Mouse (Mus musculus) megakaryocyte progenitor cell, adult 5-6 weeks (primary cell): Measurements from ENCODE around the gene Crim1. TPM values are rescaled to one million over a fixed set of nuclear protein-coding genes. Genes with fewer than 3 reads are reported as not detected.

Experiments used
- ATAC-seq: replicated peaks from 2 replicates; pipeline ENCODE4 v1.8.0; 2016; ENCODE audit warnings: mild to moderate bottlenecking, moderate TSS enrichment, inconsistent platforms; ENCODE audit not compliant: poor library complexity
- total RNA-seq, 2 experiments: library from RNA; stranded (forward) in 1 of 2; stranded (reverse) in 1 of 2; fragments of 157-497, 149-512 nt in 1 of 2; fragments of 200-1000 nt in 1 of 2; gene quantifications; 2 replicates each; pipeline versions ENCODE4 v1.2.3 to v1.2.4; 2015 to 2017

Crim1 gene
- total RNA-seq, 2 experiments from 2014 or later = 0.79 to 2.1 TPM

DNA sequence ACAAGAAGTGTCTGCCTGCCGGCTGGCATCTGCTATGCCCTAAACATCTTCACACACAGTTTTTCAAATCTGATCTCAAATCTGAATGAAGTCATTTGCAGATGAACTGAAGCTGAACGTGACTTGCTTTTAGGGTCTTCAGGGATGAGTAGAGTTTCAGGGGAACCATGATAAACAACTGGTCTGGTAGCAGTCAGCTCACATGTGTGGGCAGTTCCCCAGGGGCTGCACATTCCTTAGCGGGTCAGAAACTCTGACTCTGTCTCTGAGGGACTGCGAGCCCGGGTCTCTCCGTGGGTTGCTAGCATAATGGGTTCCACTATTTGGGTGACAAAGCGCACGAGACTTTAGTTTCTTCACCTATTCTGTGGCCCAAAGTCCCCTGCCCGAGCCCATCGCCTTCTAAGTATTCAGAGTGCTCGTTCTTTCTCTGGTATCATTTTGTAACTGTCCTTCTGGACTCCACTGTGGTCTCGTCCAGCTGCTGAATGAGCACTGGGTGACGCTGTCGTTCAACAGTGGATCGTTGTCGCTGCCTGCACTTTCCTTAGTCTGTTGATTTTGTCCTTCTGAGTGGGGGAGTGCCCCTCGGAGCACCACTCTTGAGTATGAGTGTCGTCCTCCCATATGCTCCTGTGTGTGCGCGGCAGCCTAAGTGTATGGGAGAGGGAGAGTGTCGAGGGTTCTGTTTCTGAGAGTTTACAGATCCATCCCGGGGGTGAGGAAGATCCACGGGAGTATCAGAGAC lies 164.7 kb downstream of the Crim1 start:
- ATAC-seq = no peak

DNA sequence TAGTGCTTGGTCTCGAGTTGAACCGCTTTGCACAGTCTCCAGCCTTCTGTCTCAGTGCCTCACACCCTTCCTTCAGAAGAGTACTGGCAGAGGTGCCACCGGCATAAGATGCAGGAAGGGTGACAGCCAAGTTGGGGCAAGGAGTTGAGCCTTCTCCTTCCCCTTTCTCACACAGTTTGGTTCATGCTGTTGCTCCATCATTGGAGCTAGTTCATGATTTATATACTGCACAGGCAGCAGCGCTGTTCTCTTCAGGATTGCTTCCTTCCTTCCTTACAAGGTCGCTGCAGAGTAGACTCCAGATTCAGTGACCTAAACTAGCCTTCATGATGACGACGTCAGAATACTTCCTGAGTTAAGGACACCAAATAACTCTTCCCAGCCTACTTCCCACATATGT lies 166.0 kb downstream of the Crim1 start:
- ATAC-seq = peak; percentile 62

DNA sequence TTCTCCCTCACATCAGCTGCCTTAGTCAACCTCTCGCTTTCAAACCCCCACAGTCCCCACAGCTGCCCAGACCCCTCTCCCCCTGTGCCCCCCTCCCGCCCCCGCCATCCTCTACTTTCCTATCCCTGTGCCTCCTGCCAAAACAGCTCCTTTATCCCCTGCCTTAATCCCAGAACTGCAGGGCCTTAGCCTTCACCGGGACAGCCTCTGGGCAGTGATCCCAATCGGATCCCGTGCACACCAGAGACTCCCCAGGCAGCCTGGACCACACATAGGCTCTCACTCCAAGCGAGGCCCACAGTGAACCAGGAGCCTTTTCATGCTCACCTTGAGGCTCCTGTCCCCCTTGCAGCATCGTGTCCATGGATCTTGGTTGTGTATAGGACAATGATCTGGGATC lies 168.4 kb downstream of the Crim1 start:
- no peak for ATAC-seq

DNA sequence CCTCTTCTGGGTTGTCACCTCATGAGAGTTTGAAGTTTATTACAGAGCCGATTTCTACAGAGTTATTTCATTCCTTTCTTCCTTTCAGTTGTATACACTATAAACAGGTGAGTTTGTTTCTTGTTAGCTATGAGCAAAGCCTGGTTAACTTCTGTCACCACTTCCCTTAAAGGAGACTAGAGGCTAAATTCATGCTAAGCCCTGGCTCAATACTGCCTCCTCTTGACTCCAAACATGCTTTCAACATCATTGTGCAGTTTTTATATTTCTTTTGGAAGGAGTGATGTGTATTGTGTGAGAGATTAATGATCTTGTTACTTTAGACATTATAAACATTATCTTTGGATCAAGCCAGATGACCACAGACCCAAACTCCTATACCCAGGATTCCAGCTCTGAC lies 170.4 kb downstream of the Crim1 start:
- ATAC-seq = no peak; the same call in 1 of the 2 replicates

DNA sequence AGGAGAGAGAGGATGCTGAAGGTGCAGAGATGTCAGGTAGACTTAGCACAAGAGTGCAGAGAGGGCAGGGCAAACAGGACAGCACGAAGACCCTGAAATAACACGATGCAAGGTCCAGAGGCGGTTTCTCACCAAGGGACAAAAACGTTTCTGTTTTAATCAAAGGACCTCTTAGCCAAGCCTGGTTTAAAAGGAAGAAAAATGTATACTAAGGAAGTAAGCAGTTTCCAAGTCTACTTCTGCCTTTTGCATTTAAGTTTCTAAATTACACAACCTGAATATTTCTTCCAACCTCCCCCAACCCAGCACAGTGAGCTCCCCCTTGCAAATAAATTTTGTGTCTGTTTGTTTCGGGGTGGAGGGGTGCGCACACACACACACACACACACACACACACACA lies 173.1 kb downstream of the Crim1 start:
- peak; percentile 56 for ATAC-seq

DNA sequence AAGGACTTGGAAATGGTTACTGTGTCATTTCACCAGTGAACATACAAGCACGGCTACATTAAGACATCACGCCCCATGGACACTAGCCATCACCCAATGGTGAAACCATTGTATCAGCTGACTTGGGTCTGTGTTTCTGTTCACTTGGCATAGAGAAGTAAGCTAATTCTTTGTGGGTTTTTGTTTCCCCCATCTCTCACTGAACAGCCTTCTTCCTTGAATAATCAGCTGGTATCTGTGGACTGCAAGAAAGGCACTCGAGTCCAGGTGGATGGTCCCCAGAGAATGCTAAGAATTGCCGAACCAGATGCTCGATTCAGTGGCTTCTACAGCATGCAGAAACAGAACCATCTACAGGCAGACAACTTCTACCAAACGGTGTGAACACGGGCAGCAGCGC lies 173.8 kb downstream of the Crim1 start:
- ATAC-seq = peak; percentile 46

DNA sequence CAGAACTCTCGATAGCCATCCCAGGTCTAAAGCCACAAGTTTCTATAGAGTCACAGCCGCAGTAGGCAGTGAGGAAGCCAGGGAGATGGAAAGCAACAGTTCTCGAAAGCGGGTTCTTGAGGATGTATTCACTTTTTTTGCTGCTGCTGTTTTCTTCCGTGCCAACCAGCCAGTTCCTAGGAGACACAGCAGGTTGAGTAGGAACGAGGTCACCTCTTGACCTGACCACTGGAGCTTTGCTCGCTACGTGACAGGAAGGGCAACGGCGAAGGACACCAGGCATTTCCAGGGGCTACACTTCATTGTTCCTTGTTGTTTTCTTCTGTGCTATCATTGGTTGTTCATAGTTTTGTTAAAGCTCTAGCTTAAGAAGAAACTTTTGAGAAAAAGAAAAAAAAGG lies 174.7 kb downstream of the Crim1 start:
- ATAC-seq = no peak

DNA sequence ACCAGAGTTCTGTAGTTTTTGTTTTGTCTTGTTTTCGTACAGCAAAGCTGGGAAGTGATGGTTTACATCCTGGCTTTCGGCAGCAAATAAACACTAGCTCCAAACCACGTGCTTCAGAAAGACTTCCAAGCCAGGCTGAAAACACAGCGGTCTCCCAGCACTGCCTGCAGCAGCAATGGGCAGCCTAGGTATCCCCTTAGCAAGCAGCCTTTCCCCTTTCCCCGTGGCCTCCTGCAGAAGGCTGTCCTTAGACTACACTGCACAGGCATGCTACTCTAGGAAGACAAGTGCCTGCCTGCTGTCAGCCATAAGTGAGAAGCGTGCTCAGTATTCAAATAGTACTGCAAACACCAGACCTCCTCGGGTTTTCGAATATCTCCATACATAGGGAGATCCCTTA lies 176.5 kb downstream of the Crim1 start:
- ATAC-seq = no peak

DNA sequence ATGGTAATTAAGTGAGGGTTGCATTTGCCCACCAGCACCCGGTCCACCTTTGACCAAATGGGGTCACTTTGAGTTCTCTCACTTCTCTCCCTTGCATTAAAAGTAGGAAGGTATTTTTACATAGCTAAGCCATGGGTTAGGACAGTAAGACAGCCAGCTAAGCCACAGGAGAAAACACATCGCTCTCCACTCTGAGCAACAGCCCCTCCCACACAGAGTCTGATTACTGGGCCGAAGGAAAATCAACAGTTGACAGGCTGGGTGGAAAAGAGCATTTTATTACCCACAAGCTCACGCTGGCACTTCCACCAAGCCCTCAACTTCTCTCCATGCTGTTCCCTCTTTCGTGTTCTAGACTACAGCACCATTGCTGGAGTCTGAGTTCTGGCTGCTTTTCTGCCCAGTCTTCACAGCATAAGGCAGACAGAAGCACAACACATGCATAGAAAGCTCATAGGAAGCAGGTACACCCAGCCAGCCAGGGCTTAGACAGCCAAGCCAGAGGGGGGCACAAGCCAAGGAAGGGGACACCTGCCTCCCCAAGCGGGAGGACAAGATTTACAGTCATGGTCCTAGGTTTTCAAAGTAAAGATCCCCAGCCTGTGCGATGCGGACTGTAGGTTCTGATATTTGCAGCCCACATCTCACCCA lies 179.2 kb downstream of the Crim1 start:
- no peak for ATAC-seq

DNA sequence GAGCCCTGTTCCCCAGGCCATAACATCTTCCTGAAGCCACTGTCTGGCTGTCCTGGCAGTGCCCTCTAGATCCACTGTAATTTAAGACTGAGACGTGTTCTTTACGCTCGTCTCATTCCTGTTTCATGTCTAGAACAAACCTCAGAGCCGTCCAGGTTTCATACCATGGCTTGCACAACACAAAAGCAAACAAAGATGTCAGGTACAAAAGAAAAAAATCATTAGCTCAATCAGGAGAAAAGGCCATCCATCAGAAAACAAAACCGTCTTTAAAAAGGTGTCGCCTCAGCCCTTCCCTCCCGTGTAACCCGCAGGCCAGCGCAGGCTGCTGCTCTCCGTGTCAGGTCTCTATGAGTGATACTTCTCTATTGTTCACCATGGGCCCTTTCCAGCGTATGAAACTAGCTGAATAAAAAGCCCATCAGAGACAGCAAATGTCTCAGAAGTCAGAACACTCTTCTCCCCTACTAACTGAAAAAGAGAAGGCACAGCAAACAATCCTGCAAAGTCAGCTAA lies 179.7 kb downstream of the Crim1 start:
- no peak for ATAC-seq

DNA sequence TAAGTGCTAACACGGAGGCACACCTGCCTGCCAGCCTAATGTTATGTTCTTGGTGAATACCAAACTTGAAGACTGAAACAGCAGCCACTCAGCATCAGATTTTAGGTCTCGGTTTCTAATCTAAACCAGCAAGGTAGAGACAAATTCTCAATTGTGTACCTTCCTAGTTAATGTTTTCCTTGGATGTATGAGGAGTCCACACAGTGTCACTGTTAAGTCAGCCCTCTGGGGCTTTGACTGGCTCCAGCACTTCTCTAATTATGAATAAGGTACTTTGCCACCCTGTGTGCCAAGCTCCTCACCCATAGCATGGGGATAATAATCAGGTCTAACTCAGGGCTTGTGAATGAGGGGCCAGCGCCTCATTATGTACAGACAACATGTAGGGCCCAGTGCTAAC lies 182.3 kb downstream of the Crim1 start:
- no peak for ATAC-seq

DNA sequence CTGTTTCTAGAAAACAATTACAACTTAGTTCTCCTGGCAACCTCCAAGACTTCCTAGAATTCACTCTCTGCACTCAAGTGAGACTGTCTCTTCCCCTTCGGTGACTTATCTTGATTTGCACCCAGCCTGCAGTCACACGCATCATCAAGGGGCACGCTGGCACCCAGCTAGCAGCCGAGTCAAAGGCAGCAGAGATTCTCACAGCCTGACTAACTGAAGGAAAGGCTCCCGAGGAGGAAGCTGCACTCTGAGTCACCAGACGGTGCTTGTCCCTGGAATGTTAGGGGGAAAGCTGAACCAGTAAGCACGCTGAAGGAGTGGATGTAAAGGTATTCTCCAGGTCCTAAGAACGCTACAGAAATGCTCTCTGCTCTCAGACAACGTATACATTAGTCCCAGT lies 187.6 kb downstream of the Crim1 start:
- no peak for ATAC-seq

DNA sequence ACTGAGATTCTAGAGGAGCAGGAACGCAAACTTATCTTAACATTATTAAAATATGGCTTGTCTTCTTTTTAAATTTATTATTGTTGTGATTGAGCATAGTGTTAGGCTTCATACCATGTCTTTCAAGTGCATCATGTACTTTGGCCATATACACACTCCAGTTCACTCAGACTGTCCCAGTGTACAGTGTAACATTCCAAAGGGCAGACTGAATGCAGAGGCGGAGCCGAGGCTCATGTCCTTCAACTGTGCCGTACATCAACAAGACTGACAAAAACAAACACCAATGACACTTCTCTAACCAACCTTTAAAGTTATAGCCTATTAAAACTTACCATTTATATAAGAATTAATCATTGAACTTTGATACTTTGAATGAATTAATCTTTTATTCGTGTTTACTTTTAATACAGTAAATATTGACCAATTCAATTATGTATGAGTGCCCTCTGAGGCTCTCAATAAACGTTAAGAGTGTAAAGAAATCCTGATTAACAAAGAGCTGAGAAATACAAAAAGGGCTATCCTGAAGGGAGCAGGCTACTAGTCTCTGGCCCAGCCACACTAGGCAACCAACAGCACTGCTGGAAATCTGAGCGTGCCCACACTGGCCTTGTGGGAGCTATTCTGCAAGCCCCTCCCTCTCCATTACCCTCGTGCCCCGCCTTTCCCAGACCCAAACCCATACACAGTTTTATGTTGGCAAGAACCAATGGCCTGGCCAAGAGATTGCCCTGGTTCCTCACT lies 188.2 kb downstream of the Crim1 start:
- no peak for ATAC-seq

DNA sequence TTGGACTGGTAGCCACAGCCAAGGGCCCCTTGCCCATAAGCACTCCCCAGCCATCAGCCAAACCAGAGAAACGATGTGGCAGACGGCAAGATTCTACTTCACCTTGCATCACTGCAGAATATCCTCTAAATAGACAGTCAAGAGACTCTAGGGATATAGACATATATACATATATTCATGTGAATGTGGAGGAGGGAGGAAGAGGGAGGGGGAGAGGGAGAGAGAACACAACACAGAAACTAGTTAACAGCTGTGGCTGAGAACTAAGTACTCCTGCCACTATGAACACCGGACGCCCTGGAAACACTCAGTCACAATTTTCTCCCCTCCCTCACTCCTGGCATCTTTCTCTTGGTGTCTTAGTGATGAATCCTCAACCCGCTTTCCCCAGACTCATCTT lies 189.5 kb downstream of the Crim1 start:
- ATAC-seq = no peak

DNA sequence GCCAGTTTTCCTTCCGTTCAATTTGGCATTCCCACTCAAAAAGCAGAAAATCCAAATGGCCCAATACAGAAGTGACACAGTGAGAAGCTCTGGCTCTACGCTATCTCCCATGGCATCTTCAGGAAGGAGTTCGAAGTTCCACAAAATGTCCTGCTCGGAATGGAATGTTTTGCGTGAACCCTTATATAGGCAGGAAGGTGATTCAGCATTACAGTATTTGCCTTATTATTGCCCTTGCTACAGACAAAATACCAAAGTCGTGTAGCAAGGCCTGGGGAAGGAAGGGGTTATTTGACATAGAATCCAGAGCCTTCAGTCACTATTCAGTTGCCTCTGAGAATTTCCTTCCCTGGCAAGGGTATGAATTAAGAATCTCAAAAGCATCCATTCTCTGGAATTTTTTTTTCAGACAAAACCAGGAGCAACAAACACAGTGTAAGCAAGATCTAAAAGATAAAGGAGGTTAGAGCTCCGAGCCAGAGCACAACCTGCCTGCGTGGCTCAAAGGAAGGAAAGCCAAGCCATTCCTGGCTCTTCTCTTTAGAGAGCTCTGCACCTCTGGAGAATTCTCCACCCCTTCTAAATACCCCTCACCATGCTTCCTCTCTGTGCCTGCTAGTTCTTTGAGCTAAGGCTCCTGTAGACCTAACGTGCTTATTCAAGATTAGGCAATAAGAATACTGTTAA lies 192.5 kb downstream of the Crim1 start:
- ATAC-seq = no peak

DNA sequence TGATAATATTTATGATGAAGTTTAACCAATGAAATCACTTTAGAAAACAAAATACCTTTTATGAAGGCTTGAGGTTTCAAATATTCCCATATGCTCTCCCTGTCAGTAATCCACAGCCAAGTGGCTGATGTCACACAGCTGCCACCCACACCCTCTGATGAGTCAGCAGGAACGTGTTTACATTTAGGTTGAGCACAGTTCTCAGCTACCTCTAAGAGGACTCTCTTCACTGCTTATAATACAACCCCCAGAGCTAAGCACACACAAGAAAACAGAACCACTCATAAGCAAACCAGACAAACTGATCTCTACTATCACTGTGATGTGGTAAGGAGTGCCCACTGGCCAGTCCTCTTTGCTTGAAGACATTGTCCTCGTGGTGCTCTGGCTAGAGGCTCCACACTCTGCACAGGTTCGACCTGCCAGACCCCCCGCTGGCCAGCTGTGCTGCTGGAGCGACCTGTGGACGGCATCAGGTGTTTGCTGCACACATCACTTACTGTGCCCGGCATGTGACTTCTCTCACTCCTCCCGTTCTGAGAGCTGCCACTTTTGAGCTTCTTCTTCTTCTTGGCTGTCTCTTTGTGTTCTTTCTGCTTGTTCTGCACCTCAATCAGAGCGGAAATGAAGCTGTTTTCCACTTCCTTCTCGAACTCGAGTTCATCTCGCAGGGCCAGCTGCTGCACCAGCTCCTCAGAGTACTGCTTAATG lies 200.2 kb downstream of the Crim1 start:
- peak; percentile 68; the same call in 1 of the 2 replicates for ATAC-seq

DNA sequence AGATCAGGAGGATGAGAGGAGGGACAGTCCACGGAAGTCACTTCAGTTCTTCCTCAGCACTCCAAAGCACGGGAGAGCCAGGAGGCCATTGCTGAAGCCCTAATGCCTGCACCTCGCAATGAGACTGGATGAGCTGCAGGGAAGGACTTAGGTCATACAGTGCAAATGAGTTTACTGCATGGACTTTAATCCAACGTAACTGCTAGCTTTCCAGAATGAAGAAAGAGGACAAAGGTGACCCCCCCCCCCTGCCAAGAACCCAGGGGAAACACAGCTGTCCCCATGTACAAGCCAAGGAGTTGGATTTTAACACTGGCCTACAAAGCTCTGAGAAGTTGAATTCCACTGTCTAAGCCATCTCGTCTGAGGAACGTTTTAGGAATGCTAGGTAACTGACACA lies 201.3 kb downstream of the Crim1 start:
- no peak for ATAC-seq

DNA sequence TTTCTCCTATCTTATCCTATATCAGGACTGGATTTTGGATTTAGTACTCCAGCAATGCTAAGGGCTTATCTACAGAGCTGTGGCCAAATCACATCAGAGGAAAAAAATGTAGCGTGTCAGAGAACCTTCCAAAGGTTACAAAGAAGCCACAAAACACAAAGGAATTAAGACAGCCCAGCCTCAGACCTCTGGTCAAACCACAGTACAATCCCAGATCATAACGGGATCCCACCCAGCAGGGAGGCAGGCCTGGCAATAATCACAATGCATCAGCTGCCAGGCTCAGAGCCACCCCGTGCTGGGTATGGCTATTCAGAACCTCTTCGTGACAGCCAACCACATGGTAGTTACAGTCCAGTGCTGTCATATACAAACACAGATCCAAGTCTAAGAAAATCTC lies 201.7 kb downstream of the Crim1 start:
- ATAC-seq = no peak

DNA sequence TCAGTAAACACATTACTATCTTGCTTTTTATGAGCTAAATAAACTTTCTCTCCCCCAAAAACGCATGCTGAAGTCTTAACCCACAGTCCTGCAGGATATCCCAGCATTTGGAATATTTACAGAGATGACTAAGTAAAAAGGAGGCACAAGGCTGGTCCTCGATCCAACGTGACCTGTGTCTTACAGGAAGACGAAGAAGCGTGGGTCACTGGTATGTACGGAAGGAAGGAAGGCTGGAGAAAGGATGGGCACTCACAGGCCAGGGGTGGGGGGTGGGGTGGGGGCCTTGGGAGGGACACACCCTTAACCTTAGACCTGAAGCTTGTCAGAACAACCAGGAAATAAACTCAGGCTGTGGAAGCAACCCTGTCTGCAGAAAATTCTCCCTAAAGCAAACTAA lies 202.1 kb downstream of the Crim1 start:
- ATAC-seq = no peak

DNA sequence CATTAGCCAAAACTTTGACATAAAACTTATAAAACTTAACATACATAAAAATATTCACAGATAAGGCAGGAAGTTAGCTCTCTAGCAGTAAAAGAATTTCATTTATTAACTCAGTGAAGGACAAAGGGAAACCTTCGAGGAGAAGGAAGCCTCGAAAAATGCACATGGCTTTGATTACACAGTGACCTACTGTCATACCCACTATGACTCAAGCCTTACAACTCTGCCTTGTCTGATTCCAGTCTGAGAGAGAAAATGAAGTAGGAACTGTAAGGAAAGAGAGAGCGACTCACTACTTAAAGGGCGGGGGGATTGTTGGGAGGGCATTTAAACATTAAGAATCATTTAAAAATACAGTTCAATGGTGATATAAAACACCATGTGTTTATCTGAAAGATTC lies 203.2 kb downstream of the Crim1 start:
- no peak for ATAC-seq

DNA sequence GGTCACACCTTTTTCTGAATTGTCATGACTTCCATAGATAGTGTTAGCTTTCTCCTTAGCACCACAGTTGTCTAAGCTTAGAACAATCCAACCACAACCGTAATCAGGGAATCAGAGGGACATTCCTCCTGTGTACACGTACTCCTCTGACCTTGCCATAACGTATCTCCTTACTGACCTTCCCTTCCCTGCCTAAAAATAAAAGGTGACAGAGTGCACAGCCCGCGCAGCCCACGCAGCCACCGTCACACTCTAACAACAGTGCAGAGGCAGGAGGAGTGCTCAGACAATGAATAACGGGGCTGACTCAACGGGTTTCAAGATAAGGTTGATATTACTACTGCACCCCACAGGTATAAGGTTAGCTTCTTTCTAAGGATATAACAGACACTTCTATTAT lies 203.8 kb downstream of the Crim1 start:
- ATAC-seq = no peak
